Comparison of ENCODE assay signal across 8 mouse cellular contexts in genomic region chr11:48822768-48823512, GRCm38 (mm10). TPM values are rescaled to one million over a fixed set of nuclear protein-coding genes. Genes with fewer than 3 reads are reported as not detected.
DNase-seq lines count a peak whose midpoint lies in the region; ATAC-seq and TF ChIP-seq lines count a peak whose summit lies in the region.

No protein-coding gene starts in this region.

- no peak for DNase-seq in cerebellum, adult 2 months
- no peak for DNase-seq in cerebellum, postnatal 36 days
- DNase-seq in 3T3-L1 (ENCODE audit: low read depth, low spot score), result peak; percentile 85
- DNase-seq in liver, embryonic 14.5 days (ENCODE audit: low read depth in 3 of 3, low spot score in 3 of 3), result no peak
- no peak for DNase-seq in ovary, adult 18-20 months (ENCODE audit: low spot score)
- no peak for DNase-seq in right cerebral cortex, postnatal 10 days (ENCODE audit: low spot score in 2 of 2)
- DNase-seq in spleen, adult 12 weeks (ENCODE audit: low spot score), result no peak

- TF ChIP-seq CTCF in cerebellum, adult 2 months (IDR thresholded peaks at IDR 0.05; ENCODE audit: borderline replicate concordance, insufficient read depth, low read depth, low read length), result no peak
- TF ChIP-seq CTCF in liver, embryonic 14.5 days (IDR thresholded peaks at IDR 0.05; ENCODE audit: low read depth), result no peak

- H3K4me2 ChIP-seq in forebrain, embryonic 15.5 days (replicated peaks), result peak overlapping the region; percentile 56
- peak overlapping the region; percentile 62 for H3K4me2 ChIP-seq in liver, embryonic 14.5 days (ENCODE audit: low read depth)

- 37% methylated on average over 14 of the region's 14 CpGs for WGBS in cerebellum, adult 2 months
- WGBS in forebrain, embryonic 15.5 days, result 33% methylated on average over 14 of the region's 14 CpGs
- WGBS in liver, embryonic 14.5 days (ENCODE audit: insufficient replicate concordance), result 36% methylated on average over 14 of the region's 14 CpGs

- H3K27ac ChIP-seq in cerebellum, adult 2 months (ENCODE audit: insufficient read depth, low read length), result no peak overlapping the region
- H3K27ac ChIP-seq in forebrain, embryonic 15.5 days (replicated peaks), result no peak overlapping the region
- H3K27ac ChIP-seq in liver, embryonic 14.5 days, result no peak overlapping the region

- ATAC-seq in forebrain, embryonic 15.5 days (replicated peaks), result no peak
- ATAC-seq in liver, embryonic 14.5 days (ENCODE audit: insufficient read depth), result no peak

- TF ChIP-seq EP300 in liver, embryonic 14.5 days (IDR thresholded peaks at IDR 0.05; ENCODE audit: low read depth), result no peak

- TF ChIP-seq POLR2A in cerebellum, adult 2 months (IDR thresholded peaks at IDR 0.05; ENCODE audit: borderline replicate concordance, insufficient read depth, low read length), result no peak

- no peak overlapping the region for H3K9ac ChIP-seq in forebrain, embryonic 15.5 days (replicated peaks)
- H3K9ac ChIP-seq in liver, embryonic 14.5 days (replicated peaks), result 0 out of 2 replicates have a peak overlapping the region, but pooled peaks have one; percentile 10

- H3K36me3 ChIP-seq in forebrain, embryonic 15.5 days, result no peaks in the 10 kb centered on the region
- no peaks in the 10 kb centered on the region for H3K36me3 ChIP-seq in liver, embryonic 14.5 days (replicated peaks; ENCODE audit: control insufficient read depth, insufficient read depth, low read depth)

- no peaks in the 10 kb centered on the region for H3K9me3 ChIP-seq in forebrain, embryonic 15.5 days
- no peaks in the 10 kb centered on the region for H3K9me3 ChIP-seq in liver, embryonic 14.5 days (ENCODE audit: control insufficient read depth, low read length)

- H3K4me1 ChIP-seq in cerebellum, adult 2 months (ENCODE audit: control insufficient read depth, insufficient read depth, low read length), result no peaks in the 10 kb centered on the region
- H3K4me1 ChIP-seq in forebrain, embryonic 15.5 days, result peaks cover 19% of the 10 kb centered on the region
- peaks cover 9 to 22% of the 10 kb centered on the region in 2 experiments for H3K4me1 ChIP-seq in liver, embryonic 14.5 days (replicated peaks; ENCODE audit: control insufficient read depth in 2 of 2, insufficient read depth in 2 of 2, low read length in 1 of 2)

- H3K4me3 ChIP-seq in cerebellum, adult 2 months (replicated peaks; ENCODE audit: insufficient read depth, low read depth, low read length), result peak overlapping the region; percentile 44
- H3K4me3 ChIP-seq in forebrain, embryonic 15.5 days, result peak overlapping the region; percentile 36
- H3K4me3 ChIP-seq in liver, embryonic 14.5 days (ENCODE audit: insufficient read depth in 1 of 2, low read depth in 2 of 2, low read length in 2 of 2), result peak overlapping the region; percentile 31 to 34

- H3K27me3 ChIP-seq in cerebellum, adult 2 months (ENCODE audit: control insufficient read depth, insufficient read depth, low read length), result no peaks in the 10 kb centered on the region
- H3K27me3 ChIP-seq in forebrain, embryonic 15.5 days, result peaks cover 21% of the 10 kb centered on the region
- peaks cover 15% of the 10 kb centered on the region for H3K27me3 ChIP-seq in liver, embryonic 14.5 days (ENCODE audit: control insufficient read depth, insufficient read depth, low read length)

RNA-seq across cellular contexts. Expression of gene Trim7, which starts 3.0 kb away (rescaled TPM):
- polyA plus RNA-seq in cerebellum, adult 2 months (2012; rRNA removed), result 4.2 and 4.7 TPM in 2 replicates
- polyA plus RNA-seq in forebrain, embryonic 15.5 days (2015; fragmentation: Nextera tagmentation; extraction: Ambion mirVana), result 1.4 and 1.7 TPM in 2 replicates
- 0.09 and 0.23 TPM in 2 replicates for polyA plus RNA-seq in liver, embryonic 14.5 days (2012; rRNA removed)
- 0.04 and 0.13 TPM in 2 replicates for polyA plus RNA-seq in liver, embryonic 14.5 days (2014; fragmentation: Nextera tagmentation; extraction: Ambion mirVana)

RNA-seq across cellular contexts. Expression of gene Gm12184, which starts 3.5 kb away (rescaled TPM):
- polyA plus RNA-seq in cerebellum, adult 2 months (2012; rRNA removed), result 30.1 and 34.0 TPM in 2 replicates
- polyA plus RNA-seq in forebrain, embryonic 15.5 days (2015; fragmentation: Nextera tagmentation; extraction: Ambion mirVana), result 4.5 and 5.8 TPM in 2 replicates
- polyA plus RNA-seq in liver, embryonic 14.5 days (2012; rRNA removed), result 9.6 and 12.4 TPM in 2 replicates
- 1.6 and 2.8 TPM in 2 replicates for polyA plus RNA-seq in liver, embryonic 14.5 days (2014; fragmentation: Nextera tagmentation; extraction: Ambion mirVana)

RNA-seq across cellular contexts. Expression of gene Trim41, which starts 5.8 kb away (rescaled TPM):
- polyA plus RNA-seq in cerebellum, adult 2 months (2012; rRNA removed), result 42.3 and 45.0 TPM in 2 replicates
- polyA plus RNA-seq in forebrain, embryonic 15.5 days (2015; fragmentation: Nextera tagmentation; extraction: Ambion mirVana), result 6.0 and 6.3 TPM in 2 replicates
- 8.2 and 9.2 TPM in 2 replicates for polyA plus RNA-seq in liver, embryonic 14.5 days (2012; rRNA removed)
- polyA plus RNA-seq in liver, embryonic 14.5 days (2014; fragmentation: Nextera tagmentation; extraction: Ambion mirVana), result 1.0 and 1.3 TPM in 2 replicates

RNA-seq across cellular contexts. Expression of gene Rack1, which starts 22.8 kb away (rescaled TPM):
- polyA plus RNA-seq in cerebellum, adult 2 months (2012; rRNA removed), result 426 and 432 TPM in 2 replicates
- polyA plus RNA-seq in forebrain, embryonic 15.5 days (2015; fragmentation: Nextera tagmentation; extraction: Ambion mirVana), result 475 and 481 TPM in 2 replicates
- polyA plus RNA-seq in liver, embryonic 14.5 days (2012; rRNA removed), result 1,100 and 1,184 TPM in 2 replicates
- 669 and 674 TPM in 2 replicates for polyA plus RNA-seq in liver, embryonic 14.5 days (2014; fragmentation: Nextera tagmentation; extraction: Ambion mirVana)

RNA-seq across cellular contexts. Expression of gene Irgm1, which starts 48.5 kb away (rescaled TPM):
- 6.5 and 7.1 TPM in 2 replicates for polyA plus RNA-seq in cerebellum, adult 2 months (2012; rRNA removed)
- polyA plus RNA-seq in forebrain, embryonic 15.5 days (2015; fragmentation: Nextera tagmentation; extraction: Ambion mirVana), result 1.6 and 1.9 TPM in 2 replicates
- polyA plus RNA-seq in liver, embryonic 14.5 days (2012; rRNA removed), result 7.6 and 10.4 TPM in 2 replicates
- 15.1 and 16.6 TPM in 2 replicates for polyA plus RNA-seq in liver, embryonic 14.5 days (2014; fragmentation: Nextera tagmentation; extraction: Ambion mirVana)
